Mouse (Mus musculus): Measurements from ENCODE around the gene Stat5b. TPM values are rescaled to one million over a fixed set of nuclear protein-coding genes. Genes with fewer than 3 reads are reported as not detected.

Gene Stat5b
- total RNA-seq, 1 experiment from 2014 or later: 66.2 TPM

- no peak for ATAC-seq (replicated peaks in 1 of 2; ENCODE audit: insufficient read depth in 1 of 2, low FRiP score in 2 of 2, low TSS enrichment in 1 of 2, low read depth in 1 of 2, poor library complexity in 2 of 2, severe bottlenecking in 2 of 2)
Measured at GRCm38 (mm10) chr11:100825451-100825850, 25.1 kb downstream of the Stat5b start.

GRCm38 (mm10) chr11:100824496-100824895, 26.0 kb downstream of the Stat5b start:
- no peak for ATAC-seq (replicated peaks in 1 of 2; ENCODE audit: insufficient read depth in 1 of 2, low FRiP score in 2 of 2, low TSS enrichment in 1 of 2, low read depth in 1 of 2, poor library complexity in 2 of 2, severe bottlenecking in 2 of 2)

DNA sequence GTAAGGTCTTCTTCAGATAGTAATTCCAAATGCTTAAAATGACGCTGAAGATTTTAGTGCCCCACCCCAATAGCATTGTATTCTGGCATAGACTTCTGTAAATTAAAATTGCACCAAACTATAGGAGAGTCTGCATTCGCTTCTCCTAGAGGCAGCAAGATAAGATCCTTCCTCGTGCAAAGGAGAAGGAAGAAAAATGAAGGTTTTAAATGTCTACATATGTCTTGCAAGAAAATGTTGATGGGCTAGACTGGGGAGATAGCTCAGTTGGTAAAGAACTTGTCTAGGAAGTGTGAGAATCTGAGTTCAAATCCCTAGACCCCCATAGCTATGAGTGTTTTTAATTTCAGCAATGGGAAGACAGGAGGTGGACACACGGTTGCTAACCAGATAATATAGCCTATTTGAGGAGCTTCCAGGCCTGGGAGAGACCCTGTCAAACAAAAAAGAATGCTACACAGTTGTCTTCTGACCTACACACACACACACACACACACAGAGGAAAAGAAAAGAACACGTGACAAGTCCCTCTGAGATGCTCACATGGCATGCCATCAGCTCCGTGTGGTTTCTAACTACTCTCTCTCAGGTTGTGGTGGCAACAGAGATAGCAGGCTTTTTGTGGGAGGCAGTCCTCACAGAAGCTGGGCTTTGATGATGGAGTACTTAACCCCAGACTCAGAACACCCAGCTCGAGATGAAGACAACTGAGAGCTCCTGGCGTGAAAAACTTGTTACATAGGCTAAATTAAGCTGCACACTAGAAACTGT, 26.8 kb downstream of the Stat5b start:
- no peak for ATAC-seq (replicated peaks in 1 of 2; ENCODE audit: insufficient read depth in 1 of 2, low FRiP score in 2 of 2, low TSS enrichment in 1 of 2, low read depth in 1 of 2, poor library complexity in 2 of 2, severe bottlenecking in 2 of 2)

GRCm38 (mm10) chr11:100822365-100822764, 28.2 kb downstream of the Stat5b start:
- peak; percentile 62 to 71 for ATAC-seq (replicated peaks in 1 of 2; ENCODE audit: insufficient read depth in 1 of 2, low FRiP score in 2 of 2, low TSS enrichment in 1 of 2, low read depth in 1 of 2, poor library complexity in 2 of 2, severe bottlenecking in 2 of 2)

GRCm38 (mm10) chr11:100821605-100822220, 28.8 kb downstream of the Stat5b start:
- no peak for ATAC-seq (replicated peaks in 1 of 2; ENCODE audit: insufficient read depth in 1 of 2, low FRiP score in 2 of 2, low TSS enrichment in 1 of 2, low read depth in 1 of 2, poor library complexity in 2 of 2, severe bottlenecking in 2 of 2)

DNA sequence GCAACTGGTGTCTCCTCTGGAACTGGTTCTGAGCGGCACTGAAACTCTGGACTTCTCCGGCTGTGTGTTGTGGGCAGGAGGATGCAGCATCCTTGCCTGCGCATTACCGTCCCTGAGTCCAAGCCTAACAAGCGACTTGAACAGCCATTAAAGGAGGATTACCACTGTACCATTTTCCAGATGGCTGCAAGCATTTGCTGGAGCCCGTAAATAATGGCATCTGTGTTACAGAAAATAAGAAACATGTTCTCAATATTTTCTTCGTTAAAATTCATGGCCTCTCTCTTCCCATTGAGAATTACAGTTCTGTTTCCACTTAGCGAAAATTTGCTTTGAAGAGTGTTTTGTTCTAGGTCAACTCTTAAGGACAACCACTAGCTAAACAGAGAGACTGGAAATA, 30.5 kb downstream of the Stat5b start:
- ATAC-seq (replicated peaks in 1 of 2; ENCODE audit: insufficient read depth in 1 of 2, low FRiP score in 2 of 2, low TSS enrichment in 1 of 2, low read depth in 1 of 2, poor library complexity in 2 of 2, severe bottlenecking in 2 of 2): no peak

- no peak for ATAC-seq (replicated peaks in 1 of 2; ENCODE audit: insufficient read depth in 1 of 2, low FRiP score in 2 of 2, low TSS enrichment in 1 of 2, low read depth in 1 of 2, poor library complexity in 2 of 2, severe bottlenecking in 2 of 2)
Measured at GRCm38 (mm10) chr11:100819626-100820025, 30.9 kb downstream of the Stat5b start.

GRCm38 (mm10) chr11:100819048-100819447, 31.5 kb downstream of the Stat5b start:
- no peak for ATAC-seq (replicated peaks in 1 of 2; ENCODE audit: insufficient read depth in 1 of 2, low FRiP score in 2 of 2, low TSS enrichment in 1 of 2, low read depth in 1 of 2, poor library complexity in 2 of 2, severe bottlenecking in 2 of 2)

- ATAC-seq (replicated peaks in 1 of 2; ENCODE audit: insufficient read depth in 1 of 2, low FRiP score in 2 of 2, low TSS enrichment in 1 of 2, low read depth in 1 of 2, poor library complexity in 2 of 2, severe bottlenecking in 2 of 2): no peak
Measured at GRCm38 (mm10) chr11:100818359-100819012, 32.0 kb downstream of the Stat5b start.

GRCm38 (mm10) chr11:100817311-100817710, 33.2 kb downstream of the Stat5b start:
- ATAC-seq (replicated peaks in 1 of 2; ENCODE audit: insufficient read depth in 1 of 2, low FRiP score in 2 of 2, low TSS enrichment in 1 of 2, low read depth in 1 of 2, poor library complexity in 2 of 2, severe bottlenecking in 2 of 2): no peak

GRCm38 (mm10) chr11:100816801-100817200, 33.7 kb downstream of the Stat5b start:
- ATAC-seq (replicated peaks in 1 of 2; ENCODE audit: insufficient read depth in 1 of 2, low FRiP score in 2 of 2, low TSS enrichment in 1 of 2, low read depth in 1 of 2, poor library complexity in 2 of 2, severe bottlenecking in 2 of 2): no peak

DNA sequence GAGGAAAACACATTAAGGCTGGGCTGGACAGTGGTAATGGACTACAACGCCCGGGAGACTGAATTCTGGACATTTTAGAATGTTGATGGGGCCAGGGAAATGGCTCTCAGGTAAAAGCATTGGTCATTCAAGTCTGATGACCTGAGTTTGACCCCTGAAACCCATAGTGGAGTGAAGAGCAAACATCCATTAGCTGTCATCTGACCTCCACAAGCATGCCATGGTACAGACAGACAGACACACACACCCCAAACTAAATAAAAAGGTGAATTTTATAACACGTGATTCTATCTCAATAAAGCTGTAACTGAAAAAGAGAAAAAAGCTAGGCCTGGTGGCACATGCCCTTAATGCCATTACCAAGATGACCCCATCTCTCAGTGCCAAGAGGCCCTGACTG, 34.2 kb downstream of the Stat5b start:
- no peak for ATAC-seq (replicated peaks in 1 of 2; ENCODE audit: insufficient read depth in 1 of 2, low FRiP score in 2 of 2, low TSS enrichment in 1 of 2, low read depth in 1 of 2, poor library complexity in 2 of 2, severe bottlenecking in 2 of 2)

DNA sequence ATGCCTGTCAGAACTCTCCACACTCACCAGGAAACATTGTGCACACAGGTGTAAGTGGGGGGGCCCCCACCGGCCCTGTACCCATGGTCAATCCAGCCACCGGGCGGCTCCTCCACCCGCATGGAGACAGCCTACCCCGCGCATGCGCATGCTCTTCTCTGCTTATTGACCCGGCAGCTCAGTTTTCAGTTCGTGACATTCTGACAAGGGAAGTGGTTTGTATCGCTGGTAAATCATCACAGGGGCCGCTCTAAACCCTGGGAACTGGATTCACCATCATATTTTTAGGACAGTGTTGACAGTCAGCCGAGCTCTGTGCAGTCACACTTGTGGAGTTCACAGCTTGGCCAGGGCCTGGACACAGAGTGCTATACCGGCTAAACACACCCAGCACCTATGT, 36.0 kb downstream of the Stat5b start:
- ATAC-seq (replicated peaks in 1 of 2; ENCODE audit: insufficient read depth in 1 of 2, low FRiP score in 2 of 2, low TSS enrichment in 1 of 2, low read depth in 1 of 2, poor library complexity in 2 of 2, severe bottlenecking in 2 of 2): peak; percentile 82 to 89

DNA sequence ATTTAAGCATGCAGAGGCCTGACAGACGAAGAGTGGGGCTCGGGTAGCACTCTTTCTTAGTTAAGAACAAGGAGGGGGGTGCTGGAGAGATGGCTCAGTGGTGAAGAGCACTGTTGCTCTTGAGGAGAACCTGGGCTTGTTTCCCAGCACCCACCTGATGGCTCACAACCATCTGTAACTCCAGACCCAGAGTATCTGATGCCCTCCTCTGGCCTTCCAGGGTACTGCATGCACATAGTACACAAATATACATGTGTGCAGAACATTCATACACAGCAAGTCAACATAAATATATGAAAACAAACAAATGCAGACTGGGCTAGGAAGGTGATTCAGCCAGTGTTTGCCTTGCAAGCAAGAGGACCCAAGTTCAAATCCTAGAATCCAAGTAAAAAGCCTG, 39.4 kb downstream of the Stat5b start:
- no peak for ATAC-seq (replicated peaks in 1 of 2; ENCODE audit: insufficient read depth in 1 of 2, low FRiP score in 2 of 2, low TSS enrichment in 1 of 2, low read depth in 1 of 2, poor library complexity in 2 of 2, severe bottlenecking in 2 of 2)

- no peak for ATAC-seq (replicated peaks in 1 of 2; ENCODE audit: insufficient read depth in 1 of 2, low FRiP score in 2 of 2, low TSS enrichment in 1 of 2, low read depth in 1 of 2, poor library complexity in 2 of 2, severe bottlenecking in 2 of 2)
Measured at GRCm38 (mm10) chr11:100810516-100810915, 40.0 kb downstream of the Stat5b start.

DNA sequence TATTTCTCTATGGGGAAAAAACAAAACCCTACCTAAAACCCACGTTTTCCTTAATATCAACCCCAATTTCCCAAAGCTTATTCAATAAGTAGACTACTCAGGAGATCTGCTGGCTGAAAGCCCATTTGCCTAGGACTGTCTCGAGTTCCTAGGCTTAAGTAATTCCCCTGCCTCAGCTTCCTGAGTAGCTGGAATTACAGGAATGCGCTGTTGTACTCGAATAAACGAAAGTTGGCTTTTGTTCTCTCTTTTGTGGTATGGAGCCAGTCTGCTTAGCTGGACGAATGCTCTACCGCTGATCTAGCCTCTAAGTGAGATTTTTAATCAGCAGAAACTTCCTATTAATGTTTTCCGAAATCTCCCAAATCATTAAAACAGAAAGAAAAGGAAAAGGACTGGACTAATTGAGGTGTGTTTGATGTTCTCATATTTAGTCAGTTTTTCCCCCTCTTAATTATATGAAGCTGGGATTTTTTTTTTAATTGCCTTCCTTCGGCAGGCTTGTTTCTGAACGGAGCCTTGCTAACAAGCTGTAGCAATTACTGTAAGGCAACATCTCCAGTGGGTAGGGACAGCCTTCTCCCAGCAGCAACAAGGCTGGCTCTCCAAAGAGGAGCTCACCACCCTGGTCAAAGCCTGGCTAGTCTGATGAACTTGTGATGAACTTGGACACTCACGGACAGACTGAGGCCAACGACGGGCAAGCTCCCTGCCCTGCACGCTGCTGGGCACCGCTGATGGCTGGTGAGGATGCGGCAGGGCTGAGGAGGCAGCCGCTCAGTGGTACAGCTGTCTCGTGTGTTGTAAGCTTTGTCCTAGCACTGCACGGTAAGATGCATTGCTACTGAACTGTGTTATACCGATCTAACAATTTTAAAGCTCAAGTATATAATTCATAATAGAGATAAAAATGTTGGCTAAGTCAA, 43.9 kb downstream of the Stat5b start:
- no peak for ATAC-seq (replicated peaks in 1 of 2; ENCODE audit: insufficient read depth in 1 of 2, low FRiP score in 2 of 2, low TSS enrichment in 1 of 2, low read depth in 1 of 2, poor library complexity in 2 of 2, severe bottlenecking in 2 of 2)

GRCm38 (mm10) chr11:100805535-100805934, 45.0 kb downstream of the Stat5b start:
- ATAC-seq (replicated peaks in 1 of 2; ENCODE audit: insufficient read depth in 1 of 2, low FRiP score in 2 of 2, low TSS enrichment in 1 of 2, low read depth in 1 of 2, poor library complexity in 2 of 2, severe bottlenecking in 2 of 2): no peak
